Mouse (Mus musculus) intestine, embryonic 16.5 days (tissue): Measurements from ENCODE around the gene Rab3il1. TPM values are rescaled to one million over a fixed set of nuclear protein-coding genes. Genes with fewer than 3 reads are reported as not detected.

ENCODE experiments used
- polyA plus RNA-seq: library from polyadenylated mRNA; unstranded; fragments of >200 nt; fragmentation: Nextera tagmentation; extraction: Ambion mirVana; gene quantifications from 2 replicates; pipeline ENCODE4 v1.2.1, GENCODE M21; 2015

Gene Rab3il1
- polyA plus RNA-seq, 1 experiment from 2014 or later: 45.7 TPM

Other genes with a start within 250 kb of the Rab3il1 start
- gene Scgb2a2, start 154.1 kb upstream of the Rab3il1 start, polyA plus RNA-seq: not detected in 2 replicates
- 63.8 and 64.4 TPM in 2 replicates for gene Incenp, start 102.1 kb upstream of the Rab3il1 start, polyA plus RNA-seq
- gene Fth1, start 21.1 kb upstream of the Rab3il1 start, polyA plus RNA-seq: 2,278 and 2,351 TPM in 2 replicates
- gene Best1, start within 50 bp of the Rab3il1 start, polyA plus RNA-seq: 0.42 and 0.72 TPM in 2 replicates
- 12.4 and 13.0 TPM in 2 replicates for gene Fads3, start 39.9 kb downstream of the Rab3il1 start, polyA plus RNA-seq
- gene Fads2, start 100.1 kb downstream of the Rab3il1 start, polyA plus RNA-seq: 206 and 216 TPM in 2 replicates
- 146 and 154 TPM in 2 replicates for gene Fads1, start 181.2 kb downstream of the Rab3il1 start, polyA plus RNA-seq
- 466 and 467 TPM in 2 replicates for gene Tmem258, start 202.3 kb downstream of the Rab3il1 start, polyA plus RNA-seq
- 77.9 and 87.8 TPM in 2 replicates for gene Fen1, start 202.5 kb downstream of the Rab3il1 start, polyA plus RNA-seq
- gene Myrf, start 239.1 kb downstream of the Rab3il1 start, polyA plus RNA-seq: 9.9 and 10.1 TPM in 2 replicates